Mouse (Mus musculus) brain, embryonic 14.5 days (tissue): ENCODE measurements around the gene Zfp978.
"Not testable (repeated sequence)": the region's sequence is repeated elsewhere in the genome, so short reads cannot be mapped to it uniquely, and the experiment has no call there.

Experiments
- CTCF ChIP-seq: fragments of 200-500 bp; IDR thresholded peaks from 2 replicates; pipeline ENCODE4 v1.5.1; 2012; ENCODE audit warnings: inconsistent platforms, mild to moderate bottlenecking, moderate library complexity, borderline replicate concordance; ENCODE audit not compliant: insufficient read depth, insufficient read length; ENCODE audit errors: extremely low read depth
- POLR2A ChIP-seq: fragments of 200-500 bp; IDR thresholded peaks from 2 replicates; pipeline ENCODE4 v1.6.1; 2012; ENCODE audit warnings: mild to moderate bottlenecking, inconsistent platforms, borderline replicate concordance; ENCODE audit not compliant: poor library complexity, insufficient read depth, insufficient read length, severe bottlenecking; ENCODE audit errors: extremely low read depth

DNA sequence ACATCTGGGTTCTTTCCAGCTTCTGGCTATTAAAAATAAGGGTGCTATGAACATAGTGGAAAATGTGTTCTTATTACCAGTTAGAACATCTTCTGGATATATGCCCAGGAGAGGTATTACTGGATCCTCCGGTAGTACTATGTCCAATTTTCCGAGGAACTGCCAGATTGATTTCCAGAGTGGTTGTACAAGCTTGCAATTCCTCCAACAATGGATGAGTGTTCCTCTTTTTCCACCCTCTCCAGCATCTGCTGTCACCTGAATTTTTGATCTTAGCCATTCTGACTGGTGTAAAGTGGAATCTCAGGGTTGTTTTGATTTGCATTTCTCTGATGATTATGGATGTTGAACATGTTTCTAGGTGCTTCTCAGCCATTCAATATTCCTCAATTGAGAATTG is 23.6 kb upstream of the Zfp978 start:
- TF ChIP-seq CTCF, POLR2A: not testable (repeated sequence)
